Mouse (Mus musculus): ENCODE measurements around the gene Ptprc. TPM values are rescaled to one million over a fixed set of nuclear protein-coding genes. Genes with fewer than 3 reads are reported as not detected.

Ptprc gene
- total and polyA plus RNA-seq, 3 experiments, result 120 to 211 (median 136) TPM

Other genes with a start within 250 kb of the Ptprc start
- not detected in 2 replicates for gene Atp6v1g3, start 98.0 kb upstream of the Ptprc start, total RNA-seq (2012; rRNA removed)
- not detected in 2 replicates for gene Atp6v1g3, start 98.0 kb upstream of the Ptprc start, total RNA-seq (2014; rRNA removed)
- gene Atp6v1g3, start 98.0 kb upstream of the Ptprc start, polyA plus RNA-seq (2012; ENCODE audit: insufficient read length, low read depth), result not detected in 2 replicates

Data from CH12.LX (cell line).